Mouse (Mus musculus) pancreas, adult 10 weeks (tissue): ENCODE data around the gene Vmn2r2. TPM values are rescaled to one million over a fixed set of nuclear protein-coding genes. Genes with fewer than 3 reads are reported as not detected.

ENCODE experiments used
- polyA plus RNA-seq: library from polyadenylated mRNA; stranded (reverse); fragments of 350-450 nt; fragmentation: Illumina TruSeq; extraction: RNeasy Lipid Tissue Mini Kit (QIAGEN cat#74804); gene quantifications from one replicate; pipeline ENCODE4 v1.2.3, GENCODE M21; 2015; ENCODE audit warnings: low read depth, low replicate concordance; ENCODE audit not compliant: insufficient read depth

Gene Vmn2r2
- polyA plus RNA-seq: not detected

DNA sequence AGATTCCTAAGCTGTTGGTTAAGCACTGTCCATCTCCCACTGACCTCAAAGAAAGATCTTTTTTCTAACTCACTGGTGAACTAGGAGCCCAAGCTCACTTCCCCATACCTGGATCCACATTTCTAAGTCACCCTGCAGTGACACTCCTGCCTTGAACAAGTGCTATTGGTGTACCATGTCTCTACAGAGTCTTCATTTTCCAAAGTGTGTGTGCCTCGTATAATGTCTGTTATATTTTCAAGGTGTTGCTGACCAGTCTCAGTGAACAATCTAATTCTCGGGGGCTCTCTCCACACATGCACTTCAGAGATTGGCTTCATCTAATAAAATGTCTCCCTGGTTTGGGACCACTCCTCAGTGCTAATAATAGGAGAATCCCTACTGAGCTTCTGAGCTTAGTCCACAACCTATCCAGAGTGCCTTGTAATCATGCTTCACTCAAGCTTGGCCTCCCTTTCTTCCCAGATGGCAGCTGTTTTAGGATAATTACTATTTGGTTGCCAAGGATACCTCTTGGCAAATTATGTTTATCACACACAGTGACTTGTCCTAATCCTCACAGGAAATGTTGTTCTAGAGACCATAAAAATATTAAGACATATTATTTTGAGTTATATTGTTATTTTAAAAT, at the start of gene Vmn2r2:
Gene Vmn2r2 (minus strand): TSS at position 51 of the 631 bp plus-strand sequence.

DNA sequence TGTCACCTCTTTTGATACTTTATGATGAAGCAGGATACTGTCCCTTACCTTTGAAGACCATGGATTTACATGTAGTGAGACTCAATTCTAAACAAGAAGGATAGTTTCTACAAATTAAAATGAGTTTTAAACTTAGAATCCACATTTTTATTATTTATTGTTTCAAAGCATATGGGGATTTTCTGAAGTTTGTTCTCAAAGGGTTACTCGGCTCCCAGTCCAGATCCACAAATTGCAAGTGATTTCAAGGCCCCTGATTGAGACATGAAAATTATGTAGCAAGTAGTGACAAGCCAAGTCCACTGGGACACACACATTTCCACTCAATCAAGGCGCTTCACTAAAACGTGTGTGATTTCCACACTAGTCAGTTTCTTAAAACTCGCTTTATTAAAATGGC, 60.5 kb downstream of the Vmn2r2 start, which contains the start of gene Vmn2r1:
Gene Vmn2r1 (plus strand): TSS at position 301 of the 400 bp plus-strand sequence.

Other genes with a start within 250 kb of the Vmn2r2 start
- gene Plch1, start 242.5 kb downstream of the Vmn2r2 start, polyA plus RNA-seq: 1.3 TPM
- gene E130311K13Rik, start 212.5 kb downstream of the Vmn2r2 start, polyA plus RNA-seq: 1.3 TPM
- gene Slc33a1, start 177.2 kb downstream of the Vmn2r2 start, polyA plus RNA-seq: 8.0 TPM
- gene Gmps, start 165.8 kb downstream of the Vmn2r2 start, polyA plus RNA-seq: 3.2 TPM
- not detected for gene Vmn2r1, start 60.4 kb downstream of the Vmn2r2 start, polyA plus RNA-seq
- gene Vmn2r3, start 147.8 kb upstream of the Vmn2r2 start, polyA plus RNA-seq: not detected